Mouse (Mus musculus): ENCODE data around the gene Inka1. TPM values are rescaled to one million over a fixed set of nuclear protein-coding genes. Genes with fewer than 3 reads are reported as not detected.

Gene Inka1
- polyA plus RNA-seq, 1 experiment from 2014 or later, result 97.7 TPM

DNA sequence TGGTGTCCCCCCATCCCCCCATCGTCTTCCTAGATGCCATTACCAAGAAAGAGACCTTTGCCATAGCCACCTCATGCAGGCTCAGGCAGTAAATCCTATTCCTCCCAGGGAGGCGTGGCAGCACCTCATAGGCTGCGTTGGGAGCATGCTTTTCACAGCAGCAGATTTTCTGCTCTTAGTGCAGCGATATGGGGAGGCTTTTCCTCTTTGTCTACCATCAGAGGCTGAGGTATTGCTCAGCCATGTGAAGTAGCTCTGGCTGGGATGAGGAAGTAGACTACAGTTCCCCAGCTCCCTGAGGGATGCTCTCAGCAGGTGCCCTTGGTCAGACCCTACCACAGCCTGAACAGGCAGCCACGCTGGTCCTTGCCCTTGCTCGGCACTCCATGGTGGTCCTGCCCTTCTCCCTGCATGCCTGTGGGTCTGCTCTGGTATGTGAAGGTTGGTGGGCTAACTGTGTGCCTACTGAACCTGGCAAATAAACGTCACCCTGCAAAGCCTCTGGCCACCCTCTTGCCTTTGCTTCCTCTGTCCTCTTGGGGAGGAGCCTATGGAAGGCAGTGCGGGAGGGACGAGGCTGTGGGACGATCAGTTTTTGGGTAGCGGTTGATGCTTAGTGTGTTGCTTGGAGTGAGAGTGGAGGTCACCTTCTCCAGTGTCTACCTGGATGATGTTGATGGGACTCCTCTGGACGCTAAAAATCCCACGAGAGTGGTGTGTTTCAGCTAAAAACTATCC is 36.3 kb downstream of the Inka1 start:
- no peaks in the 10 kb centered on the region for H3K27me3 ChIP-seq
- WGBS, result 76% methylated on average over 13 of the region's 13 CpGs
- no peak overlapping the region for H3K27ac ChIP-seq
- no peak overlapping the region for H3K9ac ChIP-seq
- no peak overlapping the region for H3K4me2 ChIP-seq
- H3K9me3 ChIP-seq, result no peaks in the 10 kb centered on the region
- H3K36me3 ChIP-seq, result no peaks in the 10 kb centered on the region
- H3K4me3 ChIP-seq, result no peak overlapping the region
- no peak for ATAC-seq (ENCODE audit: insufficient number of reproducible peaks, low FRiP score, low TSS enrichment, low read depth)
- peaks cover 14% of the 10 kb centered on the region for H3K4me1 ChIP-seq

DNA sequence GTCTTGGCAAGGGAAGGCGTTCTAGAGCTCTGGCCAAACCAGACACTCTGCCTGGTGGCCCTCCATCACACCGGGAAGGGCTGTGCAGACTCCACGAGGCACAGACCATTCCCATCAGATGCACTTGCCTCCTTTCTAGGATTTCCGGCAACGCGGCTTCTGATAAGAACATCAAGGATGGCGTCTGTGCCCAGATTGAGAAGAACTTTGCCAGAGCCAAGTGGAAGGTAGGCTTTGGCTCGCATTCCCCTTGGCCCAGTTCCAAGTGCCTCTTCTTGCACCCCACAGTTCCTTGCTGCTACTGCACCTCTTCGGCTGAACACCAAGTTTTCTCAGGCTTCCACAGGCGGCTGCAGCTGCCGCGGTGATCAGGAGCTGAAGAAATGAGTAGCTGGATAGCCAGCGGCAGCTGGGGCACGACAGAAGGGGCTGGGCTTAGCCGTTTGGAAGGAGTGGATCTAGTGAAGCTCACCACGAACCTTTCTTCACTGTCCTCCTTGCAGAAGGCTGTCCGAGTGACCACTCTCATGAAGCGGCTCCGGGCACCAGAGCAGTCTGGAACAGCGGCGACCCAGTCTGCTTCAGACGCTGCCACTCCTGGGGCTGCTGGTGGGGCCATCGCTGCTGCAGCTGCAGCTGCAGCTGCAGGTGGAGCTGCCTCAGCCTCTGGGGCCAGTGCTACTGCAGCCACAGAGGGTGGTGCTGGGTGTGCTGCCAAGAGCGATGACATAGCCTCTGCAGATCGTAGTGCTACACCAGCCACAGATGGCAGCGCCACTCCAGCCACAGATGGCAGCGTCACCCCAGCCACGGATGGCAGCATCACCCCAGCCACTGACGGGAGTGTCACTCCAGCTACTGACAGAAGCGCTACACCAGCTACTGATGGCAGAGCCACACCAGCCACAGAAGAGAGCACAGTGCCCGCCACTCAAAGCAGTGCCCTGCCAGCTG is 38.2 kb downstream of the Inka1 start:
- no peak overlapping the region for H3K9ac ChIP-seq

DNA sequence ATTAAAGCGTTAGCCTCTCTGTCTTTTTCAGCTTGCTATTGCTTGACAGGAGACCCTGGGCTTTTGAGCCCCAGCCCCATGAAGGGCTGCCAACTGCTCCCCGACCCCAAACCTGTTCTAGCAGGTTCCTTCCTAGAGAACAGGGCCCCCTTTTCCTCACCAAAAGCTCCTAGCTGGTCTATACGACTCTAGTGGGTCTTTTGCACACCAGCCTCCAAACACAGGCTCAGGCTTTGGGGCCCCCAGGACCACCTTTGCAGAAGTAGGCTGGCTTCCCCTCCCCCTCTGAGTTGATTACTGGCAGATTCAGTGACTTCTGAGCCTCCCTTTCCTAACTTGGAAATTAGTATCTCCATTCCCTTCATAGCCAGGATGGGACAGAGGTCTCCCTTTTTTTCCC is 48.8 kb downstream of the Inka1 start:
- no peak for ATAC-seq (ENCODE audit: insufficient number of reproducible peaks, low FRiP score, low TSS enrichment, low read depth)
- Histone ChIP-seq H3K27me3 (peaks cover 20% of the 10 kb centered on the region), H3K4me2 (peak overlapping the region; percentile 97), H3K27ac (no peak overlapping the region), H3K36me3 (no peaks in the 10 kb centered on the region), H3K9me3 (no peaks in the 10 kb centered on the region), H3K4me3 (peak overlapping the region; percentile 53), H3K9ac (no peak overlapping the region), H3K4me1 (peaks cover 14% of the 10 kb centered on the region)
- WGBS, result 10% methylated on average over 3 of the region's 3 CpGs

More for the DNA sequence above, 38.2 kb downstream of the Inka1 start:
- no peaks in the 10 kb centered on the region for H3K36me3 ChIP-seq
- no peak overlapping the region for H3K27ac ChIP-seq
- H3K4me3 ChIP-seq, result no peak overlapping the region
- WGBS, result 85% methylated on average over 31 of the region's 31 CpGs
- ATAC-seq (ENCODE audit: insufficient number of reproducible peaks, low FRiP score, low TSS enrichment, low read depth), result no peak
- no peak overlapping the region for H3K4me2 ChIP-seq
- peaks cover 14% of the 10 kb centered on the region for H3K4me1 ChIP-seq
- no peaks in the 10 kb centered on the region for H3K27me3 ChIP-seq
- H3K9me3 ChIP-seq, result no peaks in the 10 kb centered on the region

DNA sequence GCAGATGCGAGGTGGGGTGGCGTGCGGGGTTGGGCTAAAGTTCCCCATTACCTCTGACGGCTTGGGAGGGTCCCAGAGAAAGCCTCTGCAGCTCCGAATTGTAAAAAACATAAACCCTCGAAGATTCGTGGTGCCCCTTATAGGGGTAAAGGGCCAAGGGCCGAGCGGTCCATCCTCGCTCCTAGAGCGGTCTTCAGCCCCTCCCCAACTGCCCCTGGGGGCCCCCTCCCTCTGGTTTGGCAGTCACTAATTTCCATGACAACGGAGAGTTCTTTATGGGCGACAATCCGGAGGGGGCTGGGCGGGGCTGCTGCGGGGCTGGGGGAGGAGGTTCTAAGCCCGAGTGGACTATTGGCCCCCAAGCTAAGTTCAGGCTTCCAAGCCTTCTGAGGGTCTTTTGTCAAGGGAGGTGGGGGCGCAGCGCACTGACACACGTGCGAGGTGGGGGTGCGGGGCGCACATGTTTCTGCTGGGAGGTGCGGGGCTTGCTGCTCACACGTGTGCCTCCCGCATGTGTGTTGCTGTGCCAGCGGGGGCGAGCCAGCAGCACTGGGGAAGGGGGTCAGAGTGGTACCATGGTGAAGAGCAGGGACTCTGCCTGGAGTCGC is 49.4 kb downstream of the Inka1 start:
- Histone ChIP-seq H3K36me3 (no peaks in the 10 kb centered on the region), H3K27me3 (peaks cover 20% of the 10 kb centered on the region), H3K4me3 (peak overlapping the region; percentile 53), H3K9ac (peak overlapping the region; percentile 55), H3K9me3 (no peaks in the 10 kb centered on the region), H3K4me1 (peaks cover 14% of the 10 kb centered on the region), H3K27ac (no peak overlapping the region), H3K4me2 (peak overlapping the region; percentile 97)
- WGBS, result under 1% methylated on average over 26 of the region's 29 CpGs
- no peak for ATAC-seq (ENCODE audit: insufficient number of reproducible peaks, low FRiP score, low TSS enrichment, low read depth)

DNA sequence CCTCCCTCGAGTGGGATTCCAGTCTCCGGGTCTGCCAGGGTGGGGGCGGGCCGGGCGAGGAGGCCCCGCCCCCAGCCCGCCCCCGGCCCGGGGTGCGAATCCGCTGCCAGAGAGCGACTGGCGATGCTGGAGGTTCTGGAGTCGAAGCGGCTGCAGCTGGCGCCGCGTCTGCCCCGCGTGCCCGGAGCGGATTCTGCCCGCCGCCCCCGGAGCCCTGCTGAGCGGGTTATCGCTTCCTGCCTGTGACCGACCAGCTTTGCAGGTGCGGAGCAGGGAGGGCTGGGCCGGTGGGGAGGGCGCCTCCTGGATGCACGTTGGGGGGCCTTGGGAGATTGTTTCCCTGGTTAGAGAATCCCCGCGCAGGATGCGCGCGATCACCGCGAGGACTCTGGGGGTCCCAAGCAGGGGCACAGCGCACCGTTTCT is 49.9 kb downstream of the Inka1 start:
- WGBS, result 0% methylated on average over 41 of the region's 41 CpGs
- 0 out of 2 replicates have a peak, but pooled peaks have one; percentile 17 for ATAC-seq (ENCODE audit: insufficient number of reproducible peaks, low FRiP score, low TSS enrichment, low read depth)
- H3K27ac ChIP-seq, result no peak overlapping the region

DNA sequence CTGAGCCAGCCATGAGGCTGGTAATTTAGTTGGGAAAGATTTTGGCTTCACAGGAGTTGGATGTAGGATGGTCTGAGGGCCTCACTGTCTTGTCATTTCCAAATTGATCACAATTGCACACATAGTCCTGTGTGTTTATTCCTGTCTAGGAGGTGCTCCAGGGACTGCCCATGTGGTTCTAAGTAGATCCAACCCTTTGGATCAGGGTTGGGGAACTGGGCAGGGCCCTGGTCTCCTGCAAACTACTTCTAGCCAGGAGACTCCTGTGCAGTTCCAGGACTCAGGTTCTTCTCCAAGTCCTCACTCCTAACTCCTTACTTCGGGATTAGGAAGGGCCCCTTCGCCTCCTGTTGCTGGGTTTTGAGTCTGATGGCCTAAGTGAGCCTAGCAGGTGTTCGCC is 50.3 kb downstream of the Inka1 start, which contains the start of gene Camkv:
Gene Camkv, plus strand, starts transcription at position 301 of the 400 bp plus-strand sequence.
- Histone ChIP-seq H3K9me3 (no peaks in the 10 kb centered on the region), H3K4me3 (peak within 1 kb of the TSS; percentile 53), H3K9ac (peak within 1 kb of the TSS; percentile 55), H3K4me2 (peak within 1 kb of the TSS; percentile 97), H3K4me1 (peaks cover 14% of the 10 kb centered on the region), H3K27me3 (peaks cover 20% of the 10 kb centered on the region), H3K27ac (no peak within 1 kb of the TSS), H3K36me3 (no peaks in the 10 kb centered on the region)
- WGBS, result 4% methylated on average over 3 of the region's 3 CpGs
- ATAC-seq (ENCODE audit: insufficient number of reproducible peaks, low FRiP score, low TSS enrichment, low read depth), result no peak

More for the DNA sequence above, 49.9 kb downstream of the Inka1 start:
- peak overlapping the region; percentile 55 for H3K9ac ChIP-seq
- no peaks in the 10 kb centered on the region for H3K9me3 ChIP-seq
- H3K36me3 ChIP-seq, result no peaks in the 10 kb centered on the region
- H3K4me1 ChIP-seq, result peaks cover 14% of the 10 kb centered on the region
- peak overlapping the region; percentile 53 for H3K4me3 ChIP-seq
- H3K4me2 ChIP-seq, result peak overlapping the region; percentile 97
- peaks cover 20% of the 10 kb centered on the region for H3K27me3 ChIP-seq

Other genes with a start within 250 kb of the Inka1 start
- 193 and 212 TPM in 2 replicates for gene Rbm5, start 214.9 kb downstream of the Inka1 start, polyA plus RNA-seq (2015; fragmentation: Nextera tagmentation; extraction: Ambion mirVana)
- 71.7 and 72.2 TPM in 2 replicates for gene Rbm6, start 112.6 kb downstream of the Inka1 start, polyA plus RNA-seq (2015; fragmentation: Nextera tagmentation; extraction: Ambion mirVana)
- gene Mon1a, start 97.7 kb downstream of the Inka1 start, polyA plus RNA-seq (2015; fragmentation: Nextera tagmentation; extraction: Ambion mirVana), result 15.9 and 16.9 TPM in 2 replicates
- gene Mst1r, start 79.0 kb downstream of the Inka1 start, polyA plus RNA-seq (2015; fragmentation: Nextera tagmentation; extraction: Ambion mirVana), result 7.0 and 10.3 TPM in 2 replicates
- not detected in 2 replicates for gene Actl11, start 57.4 kb downstream of the Inka1 start, polyA plus RNA-seq (2015; fragmentation: Nextera tagmentation; extraction: Ambion mirVana)
- gene Camkv, start 50.2 kb downstream of the Inka1 start, polyA plus RNA-seq (2015; fragmentation: Nextera tagmentation; extraction: Ambion mirVana), result 5.8 and 6.7 TPM in 2 replicates
- 16.1 and 19.5 TPM in 2 replicates for gene Traip, start 35.7 kb downstream of the Inka1 start, polyA plus RNA-seq (2015; fragmentation: Nextera tagmentation; extraction: Ambion mirVana)
- gene Uba7, start 10.4 kb downstream of the Inka1 start, polyA plus RNA-seq (2015; fragmentation: Nextera tagmentation; extraction: Ambion mirVana), result 22.7 and 24.9 TPM in 2 replicates
- 6.9 and 7.4 TPM in 2 replicates for gene Gm20661, start 2.8 kb downstream of the Inka1 start, polyA plus RNA-seq (2015; fragmentation: Nextera tagmentation; extraction: Ambion mirVana)
- gene Cdhr4, start 6.6 kb upstream of the Inka1 start, polyA plus RNA-seq (2015; fragmentation: Nextera tagmentation; extraction: Ambion mirVana), result 10.7 and 11.9 TPM in 2 replicates
- gene Gm20662, start 10.5 kb upstream of the Inka1 start, polyA plus RNA-seq (2015; fragmentation: Nextera tagmentation; extraction: Ambion mirVana), result 0.10 and 0.51 TPM in 2 replicates
- 56.0 and 64.3 TPM in 2 replicates for gene Ip6k1, start 16.6 kb upstream of the Inka1 start, polyA plus RNA-seq (2015; fragmentation: Nextera tagmentation; extraction: Ambion mirVana)
- 46.7 and 52.4 TPM in 2 replicates for gene Gmppb, start 63.4 kb upstream of the Inka1 start, polyA plus RNA-seq (2015; fragmentation: Nextera tagmentation; extraction: Ambion mirVana)
- gene Amigo3, start 67.3 kb upstream of the Inka1 start, polyA plus RNA-seq (2015; fragmentation: Nextera tagmentation; extraction: Ambion mirVana), result 4.4 and 4.7 TPM in 2 replicates
- gene Mst1, start 94.6 kb upstream of the Inka1 start, polyA plus RNA-seq (2015; fragmentation: Nextera tagmentation; extraction: Ambion mirVana), result 2.2 and 3.5 TPM in 2 replicates
- 25.5 and 30.4 TPM in 2 replicates for gene Rnf123, start 97.5 kb upstream of the Inka1 start, polyA plus RNA-seq (2015; fragmentation: Nextera tagmentation; extraction: Ambion mirVana)
- 41.8 and 45.4 TPM in 2 replicates for gene Apeh, start 108.7 kb upstream of the Inka1 start, polyA plus RNA-seq (2015; fragmentation: Nextera tagmentation; extraction: Ambion mirVana)
- gene Bsn, start 204.5 kb upstream of the Inka1 start, polyA plus RNA-seq (2015; fragmentation: Nextera tagmentation; extraction: Ambion mirVana), result 0.76 and 0.82 TPM in 2 replicates